Mouse (Mus musculus) kidney, adult 2 months (tissue): ENCODE results near the gene Hsd3b7. TPM values are rescaled to one million over a fixed set of nuclear protein-coding genes. Genes with fewer than 3 reads are reported as not detected.

Source experiments
- DNase-seq: peaks from one replicate; pipeline ENCODE4 v3.0.0; 2021
- H3K27ac ChIP-seq: fragments of 200-500 bp; 2 replicates; pipeline ENCODE4 v1.5.1; 2012; ENCODE audit warnings: low read depth, low read length, control low read depth, inconsistent platforms; ENCODE audit not compliant: insufficient read depth
- H3K27me3 ChIP-seq: fragments of 200-500 bp; replicated peaks from 2 replicates; pipeline ENCODE4 v1.6.1; 2012; ENCODE audit warnings: mild to moderate bottlenecking, moderate library complexity, low read length, inconsistent platforms; ENCODE audit not compliant: control insufficient read depth, insufficient read depth
- H3K36me3 ChIP-seq: fragments of 200-500 bp; 2 replicates; pipeline ENCODE4 v1.6.1; 2012; ENCODE audit warnings: mild to moderate bottlenecking, moderate library complexity, low read length, inconsistent platforms; ENCODE audit not compliant: control insufficient read depth, insufficient read depth
- H3K4me1 ChIP-seq: fragments of 200-500 bp; 2 replicates; pipeline ENCODE4 v1.6.1; 2011; ENCODE audit warnings: low read length; ENCODE audit not compliant: control insufficient read depth, insufficient read depth
- H3K4me3 ChIP-seq: fragments of 200-500 bp; 2 replicates; pipeline ENCODE4 v1.5.1; 2011; ENCODE audit warnings: mild to moderate bottlenecking, low read depth, low read length, control low read depth; ENCODE audit not compliant: insufficient read depth
- CTCF ChIP-seq: fragments of 200-500 bp; conservative IDR thresholded peaks from 2 replicates; pipeline ENCODE4 v1.5.1; 2011; ENCODE audit warnings: low read depth, mild to moderate bottlenecking, control low read depth, low read length, moderate library complexity, mixed read lengths; ENCODE audit not compliant: insufficient read depth, insufficient read length
- POLR2A ChIP-seq: fragments of 200-500 bp; IDR thresholded peaks from one replicate; pipeline ENCODE4 v1.6.1; 2011; ENCODE audit warnings: low read depth, low read length, control low read depth
- WGBS: fragments of 180-500 bp; shearing (Covaris S2); methylation state at CpG from one replicate; pipeline ENCODE4 v1.1.7; 2018; 5-methylcytosine and 5-hydroxymethylcytosine counted together
- polyA plus RNA-seq: library from polyadenylated mRNA; depleted of rRNA; stranded (reverse); fragments of >200 nt; gene quantifications from 2 replicates; pipeline ENCODE4 v1.2.3, GENCODE M21; 2012

Hsd3b7 gene
- polyA plus RNA-seq, 1 experiment, result 45.0 TPM

DNA sequence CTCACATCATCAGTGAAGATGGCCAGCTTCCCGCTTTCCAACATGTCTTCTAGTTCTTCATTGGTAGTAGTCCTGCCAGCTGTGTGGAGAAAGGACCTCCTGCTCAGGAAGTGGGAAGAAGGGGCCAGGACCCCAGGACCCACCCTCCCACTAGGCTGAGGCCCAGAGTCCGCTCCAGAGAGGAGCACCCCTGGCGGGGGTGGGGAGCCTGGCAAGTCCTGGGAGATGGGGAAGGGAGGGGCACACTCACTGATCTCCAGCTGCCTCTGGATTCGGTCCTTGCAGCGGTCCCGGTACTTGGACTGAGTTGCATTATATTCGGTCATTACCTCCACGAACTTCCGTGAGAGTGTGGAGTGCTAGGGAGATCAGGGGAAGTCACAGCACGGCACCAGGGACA lies 10.2 kb downstream of the Hsd3b7 start:
- H3K4me3 ChIP-seq, result no peak overlapping the region
- no peak overlapping the region for H3K27ac ChIP-seq
- no peak for DNase-seq
- no peaks in the 10 kb centered on the region for H3K27me3 ChIP-seq
- WGBS, result 84% methylated on average over 10 of the region's 10 CpGs
- H3K4me1 ChIP-seq, result no peaks in the 10 kb centered on the region
- TF ChIP-seq POLR2A (no peak), CTCF (no peak)
- no peaks in the 10 kb centered on the region for H3K36me3 ChIP-seq

DNA sequence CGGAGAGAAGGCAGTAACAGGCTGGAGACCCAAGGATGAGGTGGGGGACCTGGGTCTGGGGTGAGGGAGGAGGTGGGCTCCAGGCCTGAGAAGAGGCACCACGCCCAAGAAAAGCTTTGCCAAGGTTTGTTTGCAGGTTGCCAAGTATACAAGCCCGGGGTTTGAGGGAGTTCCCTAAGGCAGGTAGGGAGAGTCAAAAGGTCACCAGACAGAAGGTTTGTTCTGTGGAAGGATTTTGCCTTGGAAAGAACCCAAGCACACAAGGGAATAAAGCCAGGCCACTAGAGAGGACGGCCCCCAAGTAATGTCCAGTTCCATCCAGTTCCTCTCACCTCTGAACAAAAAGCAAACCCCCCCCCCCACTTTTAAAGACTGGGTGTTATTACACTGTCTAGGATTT lies 10.8 kb downstream of the Hsd3b7 start:
- WGBS, result 72% methylated on average over 4 of the region's 4 CpGs
- Histone ChIP-seq H3K4me1 (no peaks in the 10 kb centered on the region), H3K27me3 (no peaks in the 10 kb centered on the region), H3K36me3 (no peaks in the 10 kb centered on the region), H3K27ac (no peak overlapping the region), H3K4me3 (no peak overlapping the region)
- TF ChIP-seq CTCF, result no peak
- TF ChIP-seq POLR2A, result no peak
- DNase-seq, result no peak

DNA sequence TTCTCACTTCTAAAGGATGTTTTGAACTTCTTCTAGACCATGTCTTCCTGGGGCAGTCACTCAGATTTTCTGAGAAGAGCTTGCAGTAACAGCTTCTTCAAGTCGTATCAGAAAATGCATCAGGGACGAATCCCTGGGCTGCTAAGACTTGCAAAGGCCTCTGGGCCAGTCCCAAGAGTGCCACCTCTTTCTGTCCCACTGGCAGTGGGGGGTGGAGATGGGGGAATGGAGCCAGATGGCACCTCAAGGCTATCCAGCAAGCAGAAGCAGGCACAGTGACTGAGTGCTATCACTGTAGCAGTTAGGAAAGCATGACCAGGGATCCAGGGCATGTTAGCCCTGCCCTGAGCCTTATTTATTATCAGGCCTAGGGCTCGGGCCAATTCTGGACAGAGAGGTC lies 11.9 kb downstream of the Hsd3b7 start:
- no peaks in the 10 kb centered on the region for H3K36me3 ChIP-seq
- H3K27me3 ChIP-seq, result no peaks in the 10 kb centered on the region
- no peak for DNase-seq
- TF ChIP-seq POLR2A (no peak), CTCF (no peak)
- 91% methylated on average over 3 of the region's 3 CpGs for WGBS
- H3K4me1 ChIP-seq, result no peaks in the 10 kb centered on the region
- H3K4me3 ChIP-seq, result no peak overlapping the region
- no peak overlapping the region for H3K27ac ChIP-seq

DNA sequence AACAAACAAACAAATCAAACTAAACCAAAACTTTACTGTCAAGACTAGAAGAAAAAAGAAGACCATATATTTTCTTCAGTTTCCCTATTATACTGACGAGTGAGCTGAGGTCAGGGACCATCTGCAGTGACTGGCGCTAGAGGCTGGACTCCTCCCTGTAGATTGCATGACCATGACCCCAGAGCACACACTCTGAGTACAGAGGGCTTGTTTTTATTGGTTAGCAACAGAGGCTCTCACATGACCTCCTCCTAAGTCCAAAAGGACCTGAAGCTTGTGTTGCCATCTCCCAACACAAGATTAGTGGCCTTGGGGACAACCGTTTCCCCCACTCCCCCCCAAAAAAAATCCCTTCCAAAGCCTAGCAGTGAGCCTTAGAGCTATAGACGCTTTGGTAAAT lies 13.4 kb downstream of the Hsd3b7 start:
- Histone ChIP-seq H3K36me3 (no peaks in the 10 kb centered on the region), H3K4me1 (no peaks in the 10 kb centered on the region), H3K4me3 (no peak overlapping the region), H3K27me3 (no peaks in the 10 kb centered on the region), H3K27ac (peak overlapping the region; percentile 33; the same call in 1 of the 2 replicates)
- TF ChIP-seq POLR2A (no peak), CTCF (no peak)
- peak; percentile 19 for DNase-seq
- 38% methylated on average over 4 of the region's 4 CpGs for WGBS

DNA sequence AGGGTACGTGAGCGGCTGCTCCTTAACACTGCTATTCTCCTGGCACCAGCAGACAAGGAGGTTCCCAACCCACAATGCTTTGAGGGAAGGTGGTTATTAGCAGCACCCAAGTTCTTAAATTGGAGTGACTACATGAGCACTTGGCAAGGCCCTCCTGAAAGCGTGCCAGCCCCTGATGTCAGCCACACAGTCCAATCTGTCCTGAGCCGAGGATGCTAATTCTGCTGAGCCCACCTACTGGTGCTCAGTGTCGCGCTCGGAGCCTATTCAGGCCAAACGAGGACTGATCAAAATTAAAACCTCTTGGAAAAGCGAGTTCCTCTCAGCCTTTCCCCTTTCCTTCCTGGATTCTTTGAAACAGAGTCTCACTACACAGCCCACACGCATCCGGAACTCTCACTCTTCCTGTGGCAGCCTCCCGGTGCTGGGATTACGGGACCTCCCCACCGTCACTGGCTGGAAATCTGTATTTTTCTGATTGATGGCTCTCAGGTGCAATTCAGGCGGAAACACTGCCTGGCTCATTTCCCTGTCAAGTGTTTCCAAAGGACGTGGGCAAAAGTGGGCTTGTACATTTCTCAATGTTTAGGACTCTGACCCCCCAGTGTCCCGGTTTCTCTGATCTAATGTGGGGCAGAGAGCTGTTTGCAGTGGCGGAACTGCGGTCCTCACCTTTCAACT lies 14.0 kb downstream of the Hsd3b7 start:
- Histone ChIP-seq H3K4me3 (no peak overlapping the region), H3K4me1 (no peaks in the 10 kb centered on the region), H3K36me3 (no peaks in the 10 kb centered on the region), H3K27ac (peak overlapping the region; percentile 33; the same call in 1 of the 2 replicates), H3K27me3 (no peaks in the 10 kb centered on the region)
- TF ChIP-seq CTCF (no peak), POLR2A (no peak)
- 61% methylated on average over 19 of the region's 19 CpGs for WGBS
- DNase-seq, result peak; percentile 66

DNA sequence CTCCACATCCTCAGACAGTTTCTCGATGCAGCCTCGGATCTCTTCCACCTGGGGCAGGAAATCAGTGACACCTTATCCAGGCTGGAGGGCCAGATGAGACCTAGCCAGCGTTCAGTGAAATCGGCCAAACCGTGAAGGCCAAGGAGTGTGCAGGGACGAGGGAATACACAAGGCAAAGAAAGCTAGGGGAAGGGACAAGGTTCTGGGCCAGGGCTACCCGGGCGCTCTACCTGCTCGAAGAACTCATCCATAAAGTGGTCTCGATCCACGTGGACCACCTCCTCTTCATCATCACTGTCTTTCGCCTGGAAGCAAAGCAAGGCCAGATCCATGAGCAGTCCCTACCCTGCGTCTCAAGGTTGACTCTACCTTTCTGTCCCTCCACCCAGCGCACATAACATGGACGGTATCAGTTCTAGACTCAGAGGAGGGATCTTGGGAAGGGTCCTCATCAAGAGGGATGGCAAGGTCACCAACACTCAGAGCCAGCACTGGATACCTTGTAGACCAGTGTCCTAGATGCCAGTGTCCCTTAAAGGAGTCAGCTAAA lies 14.8 kb downstream of the Hsd3b7 start:
- no peak overlapping the region for H3K4me3 ChIP-seq
- no peak for TF ChIP-seq CTCF
- no peak for TF ChIP-seq POLR2A
- 82% methylated on average over 15 of the region's 15 CpGs for WGBS

DNA sequence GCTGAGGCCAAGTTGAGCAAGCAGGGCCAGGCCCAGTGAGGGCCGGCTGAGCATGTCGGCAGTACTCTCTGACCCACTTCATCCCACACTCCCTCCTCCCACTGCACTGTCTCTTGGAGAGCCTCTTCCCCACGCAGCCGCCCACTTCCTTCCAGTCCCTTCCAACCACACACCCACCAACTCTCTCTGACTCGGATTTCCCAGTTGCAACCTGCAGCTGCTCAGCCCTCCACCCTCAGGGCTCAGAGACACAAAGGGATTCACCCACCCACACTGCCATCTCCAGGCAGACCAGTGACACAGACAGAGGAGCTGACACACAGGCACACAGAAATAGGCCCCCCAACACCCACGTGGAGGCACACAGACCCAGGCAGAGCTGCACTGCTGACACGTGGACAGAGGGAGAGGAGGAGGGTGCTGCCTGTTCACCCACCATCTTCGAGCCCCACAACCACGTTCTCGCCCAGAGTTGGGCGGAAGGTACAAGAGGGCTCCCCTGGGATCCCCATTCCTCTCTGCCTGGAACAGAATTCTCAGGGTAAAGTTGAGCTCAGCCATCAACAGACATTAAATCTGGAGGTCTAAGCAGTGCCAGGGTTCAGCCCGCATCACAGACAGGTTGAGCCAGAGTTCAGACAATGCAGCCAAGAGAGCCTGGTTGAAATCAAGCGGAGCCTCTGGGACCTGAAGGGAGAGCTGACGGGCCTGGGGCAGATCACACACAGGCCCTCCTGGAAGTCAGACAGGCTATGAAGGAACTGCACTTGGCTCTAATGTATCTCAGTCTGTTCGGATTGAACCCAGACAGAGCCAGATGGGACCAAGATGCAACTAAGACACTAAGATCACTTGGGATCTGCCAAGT lies 15.8 kb downstream of the Hsd3b7 start:
- H3K27ac ChIP-seq, result no peak overlapping the region
- 49% methylated on average over 15 of the region's 15 CpGs for WGBS
- no peaks in the 10 kb centered on the region for H3K36me3 ChIP-seq
- H3K4me1 ChIP-seq, result no peaks in the 10 kb centered on the region
- no peak overlapping the region for H3K4me3 ChIP-seq
- DNase-seq, result peak; percentile 59
- no peaks in the 10 kb centered on the region for H3K27me3 ChIP-seq
- no peak for TF ChIP-seq POLR2A
- peak; percentile 57 for TF ChIP-seq CTCF

More for the DNA sequence above, 14.8 kb downstream of the Hsd3b7 start:
- no peaks in the 10 kb centered on the region for H3K36me3 ChIP-seq
- DNase-seq, result no peak
- H3K27me3 ChIP-seq, result no peaks in the 10 kb centered on the region
- no peak overlapping the region for H3K27ac ChIP-seq
- H3K4me1 ChIP-seq, result no peaks in the 10 kb centered on the region
